Mouse (Mus musculus) embryonic fibroblast, embryonic 13.5 days (primary cell): ENCODE measurements around the gene Fcor.

ENCODE experiments used
- CTCF ChIP-seq: IDR thresholded peaks from 2 replicates; pipeline ENCODE4 v1.5.1; 2011; ENCODE audit warnings: mild to moderate bottlenecking, control low read depth, low read length, moderate library complexity, borderline replicate concordance; ENCODE audit not compliant: insufficient read depth
- POLR2A ChIP-seq: IDR thresholded peaks from 2 replicates; pipeline ENCODE4 v1.6.1; 2011; ENCODE audit warnings: low read depth, mild to moderate bottlenecking, control low read depth, low read length, moderate library complexity

DNA sequence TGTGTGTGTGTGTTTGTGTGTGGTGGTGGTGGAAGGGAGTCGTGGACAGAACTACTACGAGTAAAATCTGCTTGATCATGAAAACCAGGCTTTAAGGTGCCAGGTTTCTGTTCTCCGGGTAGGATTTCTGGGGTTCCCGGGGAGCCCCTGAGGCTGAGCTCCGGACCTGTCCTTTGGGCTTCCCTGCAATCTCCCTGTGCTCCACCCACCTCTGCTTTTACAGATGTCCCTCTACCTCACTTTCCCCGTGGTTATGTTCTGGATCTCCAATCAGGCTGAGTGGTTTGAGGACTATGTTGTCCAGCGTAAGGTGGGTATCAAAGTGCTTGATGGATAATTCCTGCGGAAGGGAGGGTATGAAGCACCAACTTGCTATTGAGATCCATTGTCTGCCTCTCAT is 50.0 kb downstream of the Fcor start:
- TF ChIP-seq POLR2A (no peak), CTCF (no peak)
